Mouse (Mus musculus): ENCODE results near the gene Nlrp6. TPM values are rescaled to one million over a fixed set of nuclear protein-coding genes. Genes with fewer than 3 reads are reported as not detected.
"Not testable (repeated sequence)": the region's sequence is repeated elsewhere in the genome, so short reads cannot be mapped to it uniquely, and the experiment has no call there.

The Nlrp6 gene
- total RNA-seq, 2 experiments from 2014 or later = 0.30 to 0.35 TPM

DNA sequence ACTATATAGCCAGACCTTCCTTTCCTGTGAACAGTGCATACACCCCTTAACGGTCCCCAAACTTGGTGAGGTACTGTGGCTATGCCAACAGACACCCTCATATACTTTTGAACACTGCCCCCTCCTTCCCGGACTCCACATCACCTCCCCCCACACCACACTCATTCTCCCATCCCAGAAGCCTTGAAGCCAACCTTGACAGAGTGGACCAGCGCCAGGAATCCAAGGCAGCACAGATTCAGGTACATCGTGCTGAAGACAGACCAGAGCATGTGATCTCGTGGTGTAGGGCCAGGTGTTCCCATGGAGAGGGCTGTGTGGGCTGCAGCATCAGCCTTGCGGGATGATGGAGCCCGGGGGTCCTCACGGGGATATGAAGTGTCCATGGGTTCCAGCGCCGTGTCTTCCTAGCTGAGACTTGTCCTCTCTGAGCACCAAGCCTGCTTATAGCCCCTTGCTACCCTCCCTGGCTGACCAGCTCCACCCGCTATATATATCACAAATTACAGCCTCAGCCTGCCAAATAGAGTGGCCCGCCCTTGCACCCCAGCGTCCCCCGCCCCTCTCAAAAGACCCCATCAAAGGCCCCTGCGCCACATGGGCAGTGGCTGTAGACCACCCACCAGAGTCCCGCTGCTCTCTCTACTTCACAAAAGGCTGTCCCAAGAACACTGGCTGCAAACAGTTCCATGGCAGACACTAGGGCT lies 29.3 kb downstream of the Nlrp6 start, which contains the start of gene Ifitm5:
TSS of gene Ifitm5 (minus strand) at position 468 of the 707 bp plus-strand sequence.
- no peak for DNase-seq

GRCm38 (mm10) chr7:140951051-140951450 lies 30.3 kb downstream of the Nlrp6 start:
- DNase-seq = no peak

GRCm38 (mm10) chr7:140951765-140952164 lies 31.1 kb downstream of the Nlrp6 start:
- DNase-seq = no peak

- DNase-seq = no peak
Measured at GRCm38 (mm10) chr7:140952441-140952840, 31.7 kb downstream of the Nlrp6 start.

- DNase-seq = no peak
Measured at GRCm38 (mm10) chr7:140953133-140953532, 32.4 kb downstream of the Nlrp6 start.

GRCm38 (mm10) chr7:140953800-140954732 lies 33.4 kb downstream of the Nlrp6 start:
- no peak for DNase-seq

GRCm38 (mm10) chr7:140954733-140955071 lies 34.0 kb downstream of the Nlrp6 start:
- no peak for DNase-seq

DNA sequence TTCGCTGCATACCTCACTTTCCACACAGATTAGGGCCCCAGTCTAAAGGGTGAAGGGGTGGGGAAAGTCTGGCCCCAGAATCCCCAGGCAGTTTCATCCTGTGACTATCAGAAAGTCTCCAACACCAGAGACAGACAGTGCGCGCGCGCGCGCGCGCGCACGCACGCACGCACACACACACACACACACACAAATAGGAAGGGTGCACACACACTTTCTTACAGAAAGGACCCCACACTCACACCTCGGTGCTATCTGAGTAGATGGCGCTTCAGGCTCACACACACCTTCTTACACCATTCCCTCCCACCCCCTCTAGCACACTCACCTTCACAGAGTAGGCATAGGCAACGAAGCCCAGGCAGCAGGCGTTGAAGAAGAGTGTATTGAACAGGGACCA lies 34.6 kb downstream of the Nlrp6 start:
- DNase-seq = no peak

GRCm38 (mm10) chr7:140955758-140956555 lies 35.3 kb downstream of the Nlrp6 start, which contains the start of the genes Gm45717 and Ifitm2:
Gm45717 (minus strand) TSS chr7:140955937.
Ifitm2 (minus strand) TSS chr7:140955987.
- no peak for DNase-seq

DNA sequence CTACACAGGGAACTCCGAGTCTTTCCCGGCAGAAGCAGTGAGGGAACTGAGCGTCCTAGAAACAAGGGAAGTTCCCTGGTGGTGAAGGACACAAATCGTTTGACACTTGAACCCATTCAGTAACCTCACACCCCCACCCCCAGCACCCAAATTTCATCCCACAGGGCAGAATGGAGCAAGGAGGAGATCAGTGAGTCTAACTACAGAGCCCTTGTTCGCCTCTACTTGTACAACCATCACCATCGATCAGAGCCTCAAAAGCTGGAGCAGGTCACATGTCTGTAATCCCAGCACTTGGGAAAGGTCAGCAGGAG lies 35.8 kb downstream of the Nlrp6 start:
- no peak for DNase-seq

DNA sequence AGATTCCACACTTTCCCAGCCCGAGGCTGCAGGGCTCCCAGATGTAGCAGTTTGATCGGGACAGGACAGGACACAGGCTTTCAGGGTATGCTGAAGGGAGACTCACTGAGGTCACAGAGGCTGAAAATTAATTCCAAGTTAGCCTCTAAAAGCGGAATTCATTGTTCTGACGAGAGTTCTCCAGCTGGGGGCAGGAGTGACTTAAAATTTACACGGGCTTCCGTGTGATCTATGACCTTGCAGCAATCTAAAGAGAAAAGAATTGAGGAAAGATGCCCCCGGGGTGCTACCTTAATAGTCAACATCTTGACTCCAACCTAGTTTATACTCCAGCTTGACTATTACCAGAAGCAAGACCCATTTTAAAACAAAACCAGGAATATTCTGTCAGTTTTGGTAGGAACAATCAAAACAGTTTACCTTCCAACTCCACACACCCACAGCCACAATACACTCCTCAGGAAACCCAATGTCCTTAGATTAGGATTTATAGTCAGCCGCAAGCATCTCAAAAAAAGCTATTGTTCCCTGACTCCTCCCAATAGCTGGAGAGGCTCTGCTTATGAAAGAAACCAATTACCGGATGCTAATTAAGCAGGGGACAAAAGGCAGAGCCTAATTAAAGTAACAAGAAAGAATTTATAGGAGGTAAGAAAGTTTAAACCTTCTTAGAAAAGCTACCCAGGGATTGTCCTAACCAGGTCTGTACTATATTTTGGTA lies 38.6 kb downstream of the Nlrp6 start:
- DNase-seq = no peak

DNA sequence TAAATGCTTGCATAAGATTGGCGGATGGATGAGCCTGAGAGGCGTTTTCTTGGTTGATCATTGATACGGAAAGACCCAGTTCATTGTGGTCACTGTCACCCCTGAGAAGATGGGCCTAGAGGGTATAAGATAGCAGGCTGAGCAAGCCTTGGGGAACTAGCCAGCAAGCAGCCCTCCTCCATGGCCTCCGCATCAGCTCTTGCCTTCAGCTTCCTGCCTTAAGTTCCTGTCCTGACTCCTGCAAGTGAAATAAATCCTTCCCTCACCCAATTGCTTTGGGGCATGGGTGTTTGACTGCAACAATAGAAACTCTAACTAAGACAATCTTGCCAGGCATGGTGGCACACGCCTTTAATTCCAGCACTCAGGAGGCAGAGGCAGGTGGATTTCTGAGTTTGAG lies 39.3 kb downstream of the Nlrp6 start:
- DNase-seq = no peak

DNA sequence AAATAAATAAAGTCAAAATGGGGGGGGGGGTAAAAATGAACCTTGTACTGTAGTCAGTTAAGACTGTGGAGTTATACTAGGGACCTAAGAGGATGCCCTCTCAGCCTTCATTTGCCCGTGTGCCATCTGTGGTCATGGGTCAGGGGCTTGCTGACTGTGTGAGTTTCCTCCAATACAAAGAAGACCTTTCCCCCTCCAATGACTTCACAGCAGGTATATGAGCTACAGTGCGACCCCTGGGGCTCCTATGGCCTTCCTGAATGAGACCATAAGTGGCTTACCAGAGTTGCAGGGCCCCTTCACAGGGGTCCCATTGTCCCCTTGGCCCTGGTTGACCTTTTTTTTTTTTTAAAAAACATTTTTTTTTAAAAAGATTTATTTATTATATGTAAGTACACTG lies 40.7 kb downstream of the Nlrp6 start:
- no peak for DNase-seq

DNA sequence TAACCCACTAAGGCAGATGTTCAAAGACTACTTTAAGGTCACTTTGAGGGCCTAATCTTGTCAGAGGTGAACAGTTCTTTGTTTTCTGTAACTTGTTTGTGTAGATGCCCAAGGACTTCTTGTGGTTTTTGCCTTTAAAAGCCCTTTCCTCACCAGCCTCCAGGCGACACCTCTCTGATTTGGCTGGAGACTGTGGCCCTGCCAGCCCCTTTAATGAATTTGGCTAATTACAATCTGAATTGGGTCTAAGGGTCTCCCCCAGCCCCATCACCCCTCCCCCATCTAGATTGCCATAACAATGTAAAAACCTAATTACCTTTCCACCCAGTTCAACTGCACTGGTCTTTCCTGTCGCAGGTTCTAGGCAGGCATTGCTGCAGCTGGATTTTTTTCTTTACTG lies 42.0 kb downstream of the Nlrp6 start:
- DNase-seq = no peak

DNA sequence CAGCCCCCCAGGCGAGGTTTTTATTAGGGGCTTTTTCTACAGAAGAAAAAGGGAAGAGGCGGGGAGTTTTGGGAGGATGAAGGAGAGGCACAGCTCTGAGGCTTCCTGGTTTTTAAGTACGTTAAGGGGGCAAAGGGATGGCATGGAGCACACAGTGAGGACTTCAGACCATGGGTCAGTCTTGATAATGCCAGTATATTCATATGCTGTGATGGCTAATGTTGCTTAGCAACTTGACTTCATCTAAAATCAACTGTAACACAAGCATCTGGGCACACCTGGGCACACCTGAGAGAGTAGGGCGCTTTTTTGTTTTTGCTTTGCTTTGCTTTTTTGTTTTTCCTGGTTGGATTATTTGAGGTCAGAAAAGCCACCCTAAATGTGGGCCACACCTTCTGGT lies 46.2 kb downstream of the Nlrp6 start, which contains the start of gene Ifitm1:
TSS of gene Ifitm1 (plus strand) at position 301 of the 400 bp plus-strand sequence.
- no peak for DNase-seq

DNA sequence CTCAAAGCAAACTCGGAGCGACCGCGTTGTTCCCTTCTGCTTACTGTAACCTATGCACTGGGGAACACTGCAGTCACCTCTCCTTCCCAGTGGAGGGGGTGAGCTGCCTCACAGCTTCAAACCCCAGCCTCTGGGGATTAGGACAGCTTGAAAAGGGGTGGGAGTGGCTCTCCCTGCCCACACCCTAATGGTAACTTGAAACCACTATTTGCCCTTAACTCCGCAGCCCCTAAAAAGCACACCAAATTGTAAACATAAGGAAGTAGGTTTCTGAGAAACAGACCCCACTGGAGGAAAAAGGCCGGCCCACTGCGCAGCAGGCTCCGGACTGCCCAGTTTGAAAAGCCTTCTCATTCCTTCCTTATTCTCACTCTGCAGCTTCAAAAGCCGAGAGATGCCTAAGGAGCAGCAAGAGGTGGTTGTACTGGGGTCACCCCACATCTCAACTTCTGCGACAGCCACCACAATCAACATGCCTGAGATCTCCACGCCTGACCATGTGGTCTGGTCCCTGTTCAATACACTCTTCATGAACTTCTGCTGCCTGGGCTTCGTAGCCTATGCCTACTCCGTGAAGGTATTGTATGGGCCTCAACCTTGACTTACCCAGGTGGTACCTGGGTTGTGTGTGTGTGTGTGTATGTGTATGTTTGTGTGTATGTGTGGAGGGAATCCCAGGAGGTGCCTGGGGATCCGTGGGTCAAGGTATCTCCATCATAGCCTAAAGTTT lies 47.3 kb downstream of the Nlrp6 start:
- no peak for DNase-seq

GRCm38 (mm10) chr7:140968710-140969109 lies 48.0 kb downstream of the Nlrp6 start:
- not testable (repeated sequence) for DNase-seq

GRCm38 (mm10) chr7:140970931-140971330 lies 50.2 kb downstream of the Nlrp6 start:
- DNase-seq = no peak

DNA sequence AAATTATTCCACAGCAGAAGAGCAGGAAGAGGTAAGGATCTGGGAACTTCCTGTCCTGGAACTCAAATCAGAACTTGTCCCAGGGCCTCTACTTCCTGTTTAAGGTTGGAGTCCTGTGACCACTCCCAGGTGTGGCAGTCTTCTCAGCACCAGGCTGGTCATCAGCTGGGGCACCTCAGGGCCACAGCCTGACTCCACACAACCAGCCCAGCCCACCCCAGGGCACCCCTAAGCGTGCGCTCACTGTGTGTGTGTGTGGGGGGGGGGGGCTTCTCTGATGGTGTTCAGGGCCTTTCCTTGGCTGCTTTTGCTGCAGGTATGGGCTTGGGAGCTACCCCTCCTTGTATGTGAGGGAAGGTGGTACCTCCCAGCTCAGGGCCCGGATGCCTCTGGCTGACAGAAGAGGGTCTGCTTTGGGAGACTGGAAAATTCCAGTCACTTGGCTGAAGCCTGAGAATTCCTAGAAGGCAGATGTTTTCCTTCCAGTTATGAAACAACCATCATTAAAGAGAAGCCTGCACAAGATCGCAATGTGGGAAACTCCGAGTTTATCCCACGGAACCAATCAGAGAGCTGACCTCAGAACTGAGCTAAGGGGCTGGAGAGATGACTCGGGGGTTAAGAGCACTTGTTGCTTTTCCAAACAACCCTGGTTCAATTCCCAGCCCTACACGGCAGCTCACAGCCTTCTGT lies 50.9 kb downstream of the Nlrp6 start:
- no peak for DNase-seq

DNA sequence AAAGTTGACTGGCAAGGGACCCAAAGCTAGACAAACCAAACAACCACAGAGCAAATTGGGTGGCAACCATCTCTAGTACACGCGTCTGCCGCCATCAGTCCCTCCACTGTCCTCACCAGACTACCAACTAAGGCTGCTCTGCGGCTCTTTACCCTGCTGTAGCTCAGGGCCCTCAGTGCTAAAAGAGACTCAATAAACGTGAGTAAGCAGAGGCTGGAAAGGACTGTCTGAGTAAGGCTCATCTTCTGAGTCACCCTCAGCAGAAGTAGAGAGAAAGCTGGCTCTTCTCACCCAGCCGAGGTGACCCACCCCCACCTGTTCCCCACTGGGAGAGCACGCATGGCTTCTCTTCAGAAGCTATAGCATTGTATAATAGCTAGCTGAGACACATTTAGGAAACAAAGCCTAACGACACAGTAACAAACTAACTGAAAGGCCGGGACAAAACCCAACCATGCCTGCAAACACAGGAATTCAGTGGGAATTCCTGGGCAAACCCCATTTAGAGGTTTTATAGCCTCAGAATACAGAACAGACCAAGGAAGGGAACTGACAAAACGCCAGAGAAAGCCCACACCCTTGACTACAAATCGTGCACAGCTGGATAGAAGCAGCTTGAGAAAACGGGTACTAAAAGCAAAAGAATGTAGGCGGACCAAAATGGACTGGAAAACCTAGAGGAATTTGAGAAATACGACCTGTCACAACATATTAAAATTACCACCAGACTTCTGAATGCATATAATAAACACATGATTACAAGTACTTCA lies 52.9 kb downstream of the Nlrp6 start:
- DNase-seq = no peak
